Mouse (Mus musculus): ENCODE measurements around the gene Tvp23b.

DNA sequence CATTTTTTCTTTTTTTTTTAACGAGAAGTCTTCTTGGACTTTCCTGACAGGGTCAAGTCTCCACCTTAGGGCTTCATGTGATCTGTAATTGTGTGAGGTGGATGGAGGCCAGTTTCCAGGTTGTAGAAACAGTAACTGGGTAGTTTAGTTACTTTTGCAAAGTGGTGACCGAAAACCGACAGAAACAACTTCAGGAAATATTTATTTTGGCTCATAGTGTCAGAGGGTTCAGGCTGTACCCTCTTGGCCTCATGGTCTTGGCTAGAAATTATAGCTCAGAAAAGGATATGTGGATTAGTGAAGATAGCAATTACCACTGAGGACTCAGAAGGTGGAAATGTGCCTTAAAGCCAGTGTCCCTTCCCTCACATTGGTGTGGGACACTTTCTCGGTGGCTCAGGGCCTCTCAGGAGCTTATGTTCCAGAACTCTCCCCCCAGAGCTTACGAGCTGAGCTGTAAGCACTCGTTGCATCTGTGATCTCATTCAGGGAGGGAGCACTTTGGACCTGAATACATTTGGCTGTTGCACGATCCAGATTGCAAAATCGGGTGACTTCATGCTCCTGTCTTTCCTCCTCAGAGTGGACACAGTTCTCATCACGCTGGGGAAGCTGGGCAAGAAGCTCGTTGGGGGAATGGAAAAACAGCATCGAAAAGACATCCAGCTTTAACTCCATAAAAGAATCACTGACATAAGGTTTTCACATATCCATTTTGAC lies 55.7 kb downstream of the Tvp23b start:
- no peak for TF ChIP-seq CTCF (IDR thresholded peaks at IDR 0.05; ENCODE audit: low read depth, low read length)
- TF ChIP-seq POLR2A (IDR thresholded peaks at IDR 0.05; ENCODE audit: borderline replicate concordance, low read depth, low read length) = no peak
